Mouse (Mus musculus): Measurements from ENCODE around the gene Chrna7.

- no peak for TF ChIP-seq CTCF (IDR thresholded peaks at IDR 0.05; ENCODE audit: low read depth)
- no peak for TF ChIP-seq EP300 (IDR thresholded peaks at IDR 0.05; ENCODE audit: low read depth)
Measured at GRCm38 (mm10) chr7:63170063-63170787, 42.1 kb downstream of the Chrna7 start.

Measured in liver, embryonic 14.5 days (tissue).